Mouse (Mus musculus): ENCODE measurements around the gene Ncam1. TPM values are rescaled to one million over a fixed set of nuclear protein-coding genes. Genes with fewer than 3 reads are reported as not detected.

The Ncam1 gene
- polyA plus RNA-seq, 1 experiment from 2014 or later = 80.0 TPM

DNA sequence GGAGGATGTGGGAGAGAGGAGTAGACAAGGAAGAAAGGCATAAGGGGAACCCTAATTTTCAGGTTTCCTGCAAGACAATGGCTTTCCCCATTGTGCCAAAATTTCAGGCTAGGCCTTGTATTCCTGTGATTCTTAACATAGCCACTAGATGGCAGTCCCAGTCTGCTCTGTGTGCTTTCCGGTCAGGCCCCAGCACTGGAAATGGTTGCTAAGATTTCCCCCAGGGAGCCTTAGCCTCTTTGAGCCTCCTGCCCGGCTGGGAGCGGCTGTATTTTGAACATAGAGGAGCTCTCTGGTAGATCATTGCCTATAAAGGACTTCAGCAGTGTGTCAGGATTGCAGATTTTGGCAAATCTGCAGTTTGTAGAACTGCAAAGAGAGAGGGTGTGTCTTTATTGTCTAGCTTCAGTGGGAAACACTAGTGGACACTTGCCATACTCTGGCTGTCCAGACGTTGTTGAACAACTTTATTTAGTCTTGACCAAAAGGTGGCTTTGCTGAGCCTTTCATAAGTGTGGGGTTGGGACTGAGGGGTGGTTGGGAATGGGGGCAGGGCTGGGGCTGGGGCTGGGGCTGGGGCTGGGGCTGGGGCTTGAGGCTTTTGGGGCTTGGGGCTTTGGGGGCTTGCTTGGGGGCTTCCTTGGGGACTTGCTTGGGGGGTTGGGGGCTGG, 304.6 kb downstream of the Ncam1 start:
- Histone ChIP-seq H3K4me2 (no peak overlapping the region), H3K4me1 (replicated peaks) (0 out of 2 replicates have a peak, but pooled peaks cover 3% of the 10 kb centered on the region), H3K9me3 (replicated peaks) (no peaks in the 10 kb centered on the region), H3K4me3 (no peak overlapping the region), H3K36me3 (no peaks in the 10 kb centered on the region), H3K27ac (ENCODE audit: poor library complexity, severe bottlenecking) (no peak overlapping the region), H3K27me3 (replicated peaks) (no peaks in the 10 kb centered on the region; the same call in 1 of the 2 replicates), H3K9ac (no peak overlapping the region)
- ATAC-seq (ENCODE audit: insufficient number of reproducible peaks, low FRiP score) = 0 out of 2 replicates have a peak, but pooled peaks have one; percentile 18
- 5% methylated on average over 4 of the region's 4 CpGs for WGBS

DNA sequence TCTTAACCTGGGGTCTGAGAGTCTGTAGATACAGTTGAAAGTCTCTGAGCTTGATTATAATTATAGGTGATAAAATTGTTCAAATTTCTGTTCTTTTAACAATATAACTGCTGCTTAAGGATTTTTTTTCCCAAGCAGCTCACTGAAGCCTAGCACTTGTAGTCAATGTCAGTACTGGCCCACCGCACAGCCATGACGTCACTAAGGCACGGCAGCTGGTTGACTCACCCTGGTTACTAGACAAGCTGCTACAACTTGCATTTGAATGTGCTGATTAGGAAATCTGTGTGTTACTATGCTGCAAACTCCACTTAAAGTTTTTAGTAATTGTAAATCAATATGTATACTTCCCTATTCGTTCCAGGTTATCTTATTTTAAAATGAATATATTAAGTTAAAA, 308.1 kb downstream of the Ncam1 start:
- ATAC-seq (ENCODE audit: insufficient number of reproducible peaks, low FRiP score) = no peak
- Histone ChIP-seq H3K4me2 (no peak overlapping the region), H3K27ac (ENCODE audit: poor library complexity, severe bottlenecking) (no peak overlapping the region), H3K4me3 (no peak overlapping the region), H3K4me1 (replicated peaks) (0 out of 2 replicates have a peak, but pooled peaks cover 5% of the 10 kb centered on the region), H3K36me3 (no peaks in the 10 kb centered on the region), H3K9me3 (replicated peaks) (no peaks in the 10 kb centered on the region), H3K9ac (no peak overlapping the region), H3K27me3 (replicated peaks) (no peaks in the 10 kb centered on the region; the same call in 1 of the 2 replicates)
- WGBS = 76% methylated on average over 4 of the region's 4 CpGs

DNA sequence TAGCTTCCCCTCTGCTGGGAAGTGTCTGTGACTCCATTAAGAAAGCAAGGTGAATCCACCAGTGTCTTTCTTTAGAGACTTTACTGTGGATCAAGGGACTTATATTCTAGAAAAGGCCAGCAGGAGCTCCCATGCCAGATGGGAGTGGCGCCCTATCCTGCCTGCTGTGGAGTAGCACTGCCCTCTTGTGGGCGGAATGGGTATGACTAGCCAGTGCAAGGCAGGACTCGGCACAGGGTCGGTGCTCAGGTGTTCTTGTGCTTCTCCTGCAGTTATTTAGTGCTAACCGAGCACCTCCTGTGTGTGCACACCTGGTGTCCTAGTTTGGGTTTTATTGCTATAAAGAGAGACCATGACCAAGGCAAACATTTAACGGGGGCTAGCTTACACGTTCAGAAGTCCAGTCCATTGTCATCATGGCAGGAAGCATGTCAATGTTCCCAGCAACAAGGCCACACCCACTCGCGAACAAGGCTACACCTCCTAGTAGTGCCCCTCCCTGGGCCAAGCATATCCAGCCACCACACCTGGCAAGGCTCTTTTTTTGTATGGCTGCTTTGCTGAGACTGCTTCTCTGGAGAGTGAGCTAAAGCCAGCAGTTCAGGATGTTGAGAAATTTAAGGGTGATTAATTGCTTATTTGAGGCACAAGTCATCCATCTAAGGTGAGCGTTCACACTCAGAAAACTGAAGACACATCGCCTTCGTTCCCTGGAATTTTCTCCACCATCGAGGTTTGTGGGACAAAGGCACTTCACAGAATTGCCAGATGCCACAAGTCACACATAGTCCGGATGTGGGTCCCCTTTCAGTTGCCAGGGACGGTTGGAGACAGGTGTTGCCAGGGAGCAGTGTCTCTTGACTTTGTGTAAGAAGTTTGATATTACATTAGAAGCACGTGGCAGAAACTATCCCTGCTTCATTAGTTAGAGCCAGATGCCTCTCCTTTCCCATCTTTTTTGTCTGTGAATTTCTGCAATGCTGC, 309.5 kb downstream of the Ncam1 start:
- WGBS = 29% methylated on average over 16 of the region's 16 CpGs
- H3K27me3 ChIP-seq (replicated peaks) = no peaks in the 10 kb centered on the region; the same call in 1 of the 2 replicates
- H3K4me1 ChIP-seq (replicated peaks) = 0 out of 2 replicates have a peak, but pooled peaks cover 5% of the 10 kb centered on the region
- H3K9ac ChIP-seq = no peak overlapping the region
- peak; percentile 48 for ATAC-seq (ENCODE audit: insufficient number of reproducible peaks, low FRiP score)
- peak overlapping the region; percentile 38 for H3K4me2 ChIP-seq
- H3K9me3 ChIP-seq (replicated peaks) = no peaks in the 10 kb centered on the region
- H3K27ac ChIP-seq (ENCODE audit: poor library complexity, severe bottlenecking) = no peak overlapping the region
- no peaks in the 10 kb centered on the region for H3K36me3 ChIP-seq
- no peak overlapping the region for H3K4me3 ChIP-seq

DNA sequence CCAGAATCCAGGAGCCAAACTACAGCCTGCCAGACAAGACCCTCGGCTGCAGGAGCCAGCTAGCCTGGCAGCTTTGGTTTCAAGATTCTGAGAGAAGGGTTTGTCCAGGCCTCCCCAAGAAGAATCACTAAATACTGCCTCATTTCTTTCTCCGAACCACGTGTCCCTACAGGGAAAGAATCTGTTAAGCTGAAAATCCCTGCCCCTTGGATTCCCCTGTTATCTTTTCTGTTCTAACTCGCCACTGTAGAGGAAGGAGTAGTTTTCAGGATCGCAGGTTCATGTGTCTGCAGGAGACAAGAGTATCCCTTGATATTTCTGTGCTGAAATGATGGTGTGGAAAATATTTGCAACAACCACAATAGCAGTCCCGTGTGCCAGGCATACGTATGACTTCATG, 310.5 kb downstream of the Ncam1 start:
- WGBS = 65% methylated on average over 7 of the region's 7 CpGs
- H3K9ac ChIP-seq = no peak overlapping the region
- H3K27ac ChIP-seq (ENCODE audit: poor library complexity, severe bottlenecking) = no peak overlapping the region
- no peak overlapping the region for H3K4me2 ChIP-seq
- H3K4me1 ChIP-seq (replicated peaks) = 0 out of 2 replicates have a peak, but pooled peaks cover 7% of the 10 kb centered on the region
- no peaks in the 10 kb centered on the region for H3K36me3 ChIP-seq
- no peak for ATAC-seq (ENCODE audit: insufficient number of reproducible peaks, low FRiP score)
- no peak overlapping the region for H3K4me3 ChIP-seq
- no peaks in the 10 kb centered on the region; the same call in 1 of the 2 replicates for H3K27me3 ChIP-seq (replicated peaks)
- H3K9me3 ChIP-seq (replicated peaks) = no peaks in the 10 kb centered on the region

DNA sequence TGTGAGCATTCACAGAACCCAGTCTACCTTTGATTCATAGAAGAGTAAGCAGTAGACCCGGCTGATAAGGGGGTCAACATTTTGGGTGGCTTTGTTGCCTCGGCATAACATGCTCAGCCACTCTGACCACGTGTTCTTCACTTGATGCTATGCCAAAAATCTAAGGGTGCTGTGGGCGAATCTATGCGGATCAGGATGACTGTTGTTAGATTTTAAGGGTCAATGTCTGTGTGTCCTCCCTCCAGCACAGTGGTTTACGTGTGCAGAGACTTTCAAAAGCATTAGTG, 311.1 kb downstream of the Ncam1 start:
- ATAC-seq (ENCODE audit: insufficient number of reproducible peaks, low FRiP score) = no peak
- Histone ChIP-seq H3K27me3 (replicated peaks) (no peaks in the 10 kb centered on the region; the same call in 1 of the 2 replicates), H3K9me3 (replicated peaks) (no peaks in the 10 kb centered on the region), H3K9ac (no peak overlapping the region), H3K4me1 (replicated peaks) (0 out of 2 replicates have a peak, but pooled peaks cover 9% of the 10 kb centered on the region), H3K4me3 (no peak overlapping the region), H3K27ac (ENCODE audit: poor library complexity, severe bottlenecking) (no peak overlapping the region), H3K4me2 (no peak overlapping the region), H3K36me3 (no peaks in the 10 kb centered on the region)
- 77% methylated on average over 6 of the region's 6 CpGs for WGBS

DNA sequence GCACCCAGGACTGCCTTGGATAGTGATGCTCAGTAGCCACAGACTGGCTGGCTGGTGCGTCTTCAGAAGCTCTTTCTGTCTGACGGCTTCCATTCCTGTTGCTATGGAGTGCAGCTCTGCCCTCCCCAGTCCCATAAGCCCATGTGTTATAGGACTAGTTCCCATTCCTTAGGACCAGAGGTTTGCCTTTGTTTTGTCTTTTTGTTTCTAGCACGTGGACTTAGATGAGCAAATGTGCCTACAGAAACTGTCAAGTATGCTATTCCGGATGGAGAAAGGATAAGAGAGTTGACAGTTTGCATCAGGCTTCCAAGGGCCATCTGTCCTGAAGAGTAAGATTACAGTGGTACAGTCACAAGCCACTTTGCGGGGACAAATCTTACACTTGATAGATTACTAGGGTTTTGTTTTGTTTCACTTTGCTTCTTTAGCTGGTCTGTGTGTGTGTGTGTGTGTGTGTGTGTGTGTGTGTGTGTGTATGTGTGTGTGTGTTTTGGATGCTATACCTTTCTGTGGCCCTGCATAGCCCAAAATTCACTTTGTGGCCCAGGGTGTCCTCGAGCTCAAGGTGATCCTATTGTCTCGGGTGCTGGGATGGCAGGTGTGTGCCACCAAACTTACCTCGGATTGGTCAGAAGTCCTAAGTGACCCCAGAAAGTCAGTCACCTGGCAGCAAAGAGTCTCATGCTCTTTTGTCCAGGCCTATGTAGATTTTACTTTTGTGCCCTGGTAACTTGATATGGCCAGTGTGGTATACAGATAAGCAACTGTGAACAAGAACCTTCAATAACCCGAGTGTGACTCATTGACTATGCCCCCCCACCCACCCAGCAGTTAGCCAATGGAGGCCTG, 311.7 kb downstream of the Ncam1 start:
- 59% methylated on average over 9 of the region's 9 CpGs for WGBS
- no peaks in the 10 kb centered on the region; the same call in 1 of the 2 replicates for H3K27me3 ChIP-seq (replicated peaks)
- no peaks in the 10 kb centered on the region for H3K9me3 ChIP-seq (replicated peaks)
- 0 out of 2 replicates have a peak, but pooled peaks cover 9% of the 10 kb centered on the region for H3K4me1 ChIP-seq (replicated peaks)
- H3K27ac ChIP-seq (ENCODE audit: poor library complexity, severe bottlenecking) = no peak overlapping the region
- no peak overlapping the region for H3K4me2 ChIP-seq
- no peak overlapping the region for H3K9ac ChIP-seq
- no peaks in the 10 kb centered on the region for H3K36me3 ChIP-seq
- H3K4me3 ChIP-seq = no peak overlapping the region
- no peak for ATAC-seq (ENCODE audit: insufficient number of reproducible peaks, low FRiP score)

DNA sequence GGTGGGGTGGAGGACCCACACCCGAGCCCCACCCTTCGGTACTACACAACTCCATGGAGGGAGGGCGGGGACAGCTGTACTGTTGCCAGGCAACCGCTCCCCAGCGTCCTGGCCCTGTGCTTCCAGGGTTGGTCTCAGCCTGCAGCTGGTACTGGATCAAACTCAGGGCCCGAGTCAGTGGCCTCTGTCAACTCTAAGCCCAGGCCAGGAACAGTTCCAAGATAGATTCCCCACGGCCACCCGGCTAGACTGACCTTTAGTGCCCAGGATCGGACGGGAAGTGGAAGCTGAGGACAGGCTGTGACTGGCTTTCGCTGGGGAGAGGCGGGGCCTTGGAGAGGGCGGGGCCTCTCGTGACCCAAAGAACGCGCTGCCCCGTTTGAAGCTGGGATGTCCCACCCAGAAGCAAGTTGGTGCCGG, 312.8 kb downstream of the Ncam1 start, which contains the start of gene Ttc12:
Gene Ttc12 (minus strand): TSS at position 334 of the 420 bp plus-strand sequence.
- H3K36me3 ChIP-seq = no peaks in the 10 kb centered on the region
- H3K27ac ChIP-seq (ENCODE audit: poor library complexity, severe bottlenecking) = peak within 1 kb of the TSS; percentile 20; the same call in 1 of the 2 replicates
- no peaks in the 10 kb centered on the region for H3K9me3 ChIP-seq (replicated peaks)
- peak within 1 kb of the TSS; percentile 67 for H3K9ac ChIP-seq
- H3K4me1 ChIP-seq (replicated peaks) = 0 out of 2 replicates have a peak, but pooled peaks cover 9% of the 10 kb centered on the region
- no peaks in the 10 kb centered on the region; the same call in 1 of the 2 replicates for H3K27me3 ChIP-seq (replicated peaks)
- peak; percentile 89 for ATAC-seq (ENCODE audit: insufficient number of reproducible peaks, low FRiP score)
- peak within 1 kb of the TSS; percentile 97 for H3K4me2 ChIP-seq
- peak within 1 kb of the TSS; percentile 71 for H3K4me3 ChIP-seq
- WGBS = under 1% methylated on average over 18 of the region's 18 CpGs

DNA sequence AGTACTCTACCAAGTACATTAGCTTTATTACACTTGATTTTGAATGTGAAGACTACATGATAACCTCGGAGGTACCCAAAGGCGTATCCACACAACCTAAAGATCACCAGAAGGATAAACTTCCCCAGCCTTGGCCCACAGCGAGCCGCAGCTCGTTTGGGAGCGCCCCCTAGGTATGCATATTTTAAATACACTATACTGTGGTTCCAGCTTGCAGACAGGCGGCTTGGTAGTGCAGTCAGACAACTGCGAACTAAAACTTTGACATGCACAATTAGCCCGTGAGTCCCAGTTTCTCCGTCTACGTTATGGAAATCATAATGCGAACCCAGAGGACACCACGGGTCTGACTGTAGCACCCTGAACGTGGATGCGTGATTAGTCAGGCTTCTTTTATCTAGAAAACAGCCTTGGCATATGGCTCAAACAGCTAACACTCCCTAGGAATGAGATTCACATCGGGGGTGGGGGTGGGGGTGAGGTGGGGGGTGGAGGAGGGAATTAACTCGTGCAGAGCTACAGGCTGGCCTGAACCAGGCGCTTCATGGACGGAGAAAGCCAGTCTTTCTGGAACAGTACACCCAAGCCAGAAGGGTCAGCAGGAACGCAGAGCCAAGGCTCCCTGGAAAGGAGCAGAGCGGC, 313.4 kb downstream of the Ncam1 start:
- peak overlapping the region; percentile 20; the same call in 1 of the 2 replicates for H3K27ac ChIP-seq (ENCODE audit: poor library complexity, severe bottlenecking)
- 0 out of 2 replicates have a peak, but pooled peaks cover 9% of the 10 kb centered on the region for H3K4me1 ChIP-seq (replicated peaks)
- no peaks in the 10 kb centered on the region for H3K36me3 ChIP-seq
- ATAC-seq (ENCODE audit: insufficient number of reproducible peaks, low FRiP score) = peak; percentile 38
- H3K9ac ChIP-seq = peak overlapping the region; percentile 67
- 4% methylated on average over 21 of the region's 21 CpGs for WGBS
- no peaks in the 10 kb centered on the region for H3K9me3 ChIP-seq (replicated peaks)
- H3K4me2 ChIP-seq = peak overlapping the region; percentile 97
- H3K4me3 ChIP-seq = peak overlapping the region; percentile 71
- no peaks in the 10 kb centered on the region; the same call in 1 of the 2 replicates for H3K27me3 ChIP-seq (replicated peaks)

DNA sequence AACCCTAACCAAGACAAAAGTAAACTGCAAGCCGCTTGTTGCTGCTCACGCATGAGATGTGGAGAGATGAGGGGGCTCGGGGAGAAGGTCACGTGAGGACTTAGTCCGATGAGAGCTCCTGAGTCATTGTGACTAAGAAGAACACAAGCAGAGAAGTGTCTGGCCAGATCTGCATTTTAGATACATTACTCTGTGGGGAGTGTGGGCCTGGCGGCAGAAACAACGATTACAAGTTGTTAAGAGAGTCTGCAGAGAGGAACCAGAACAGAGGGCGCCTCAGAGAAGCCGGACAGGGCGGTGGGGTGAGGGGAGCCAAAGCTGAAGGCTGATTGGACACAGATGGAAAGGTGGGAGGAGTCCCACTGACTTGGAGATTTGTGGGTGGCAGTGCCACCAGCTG, 315.4 kb downstream of the Ncam1 start:
- Histone ChIP-seq H3K4me1 (replicated peaks) (0 out of 2 replicates have a peak, but pooled peaks cover 4% of the 10 kb centered on the region), H3K4me3 (no peak overlapping the region), H3K4me2 (peak overlapping the region; percentile 33; the same call in 1 of the 2 replicates), H3K9ac (no peak overlapping the region), H3K27me3 (replicated peaks) (no peaks in the 10 kb centered on the region), H3K27ac (ENCODE audit: poor library complexity, severe bottlenecking) (no peak overlapping the region), H3K9me3 (replicated peaks) (no peaks in the 10 kb centered on the region), H3K36me3 (no peaks in the 10 kb centered on the region)
- ATAC-seq (ENCODE audit: insufficient number of reproducible peaks, low FRiP score) = no peak
- 34% methylated on average over 10 of the region's 10 CpGs for WGBS

DNA sequence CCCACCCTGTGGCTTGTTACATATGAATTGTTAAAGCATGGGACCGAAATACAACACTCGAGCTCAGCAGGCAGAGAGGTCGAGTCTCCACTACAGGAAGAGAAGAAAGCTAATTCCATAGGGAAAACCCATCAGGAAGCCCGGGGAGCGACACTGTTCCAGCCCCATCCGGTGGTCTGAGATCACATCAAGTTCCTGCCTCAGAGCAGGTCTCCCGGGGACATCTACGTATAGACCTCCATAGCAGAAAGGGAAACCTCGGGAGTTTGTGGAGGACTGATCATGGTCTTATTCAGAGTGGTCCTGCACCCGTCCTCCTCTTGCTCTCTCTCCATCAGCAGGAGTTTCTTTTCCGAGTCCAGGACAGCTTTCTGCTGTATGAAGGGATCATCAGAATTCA, 326.6 kb downstream of the Ncam1 start:
- no peak overlapping the region for H3K4me3 ChIP-seq
- H3K27ac ChIP-seq (ENCODE audit: poor library complexity, severe bottlenecking) = no peak overlapping the region
- H3K36me3 ChIP-seq = no peaks in the 10 kb centered on the region
- no peak overlapping the region for H3K9ac ChIP-seq
- H3K4me1 ChIP-seq (replicated peaks) = no peaks in the 10 kb centered on the region
- H3K27me3 ChIP-seq (replicated peaks) = no peaks in the 10 kb centered on the region
- no peak for ATAC-seq (ENCODE audit: insufficient number of reproducible peaks, low FRiP score)
- no peaks in the 10 kb centered on the region for H3K9me3 ChIP-seq (replicated peaks)
- 65% methylated on average over 11 of the region's 11 CpGs for WGBS
- H3K4me2 ChIP-seq = no peak overlapping the region

All from heart, embryonic 12.5 days (tissue).